Mouse (Mus musculus): ENCODE measurements around the gene Fbxl4. TPM values are rescaled to one million over a fixed set of nuclear protein-coding genes. Genes with fewer than 3 reads are reported as not detected.

Fbxl4 gene
- total RNA-seq, 2 experiments from 2014 or later = 13.2 to 13.7 TPM

GRCm38 (mm10) chr4:22476967-22477710 lies 119.8 kb downstream of the Fbxl4 start:
- peak; percentile 77 to 81 for DNase-seq (ENCODE audit: low spot score in 2 of 2)

DNA sequence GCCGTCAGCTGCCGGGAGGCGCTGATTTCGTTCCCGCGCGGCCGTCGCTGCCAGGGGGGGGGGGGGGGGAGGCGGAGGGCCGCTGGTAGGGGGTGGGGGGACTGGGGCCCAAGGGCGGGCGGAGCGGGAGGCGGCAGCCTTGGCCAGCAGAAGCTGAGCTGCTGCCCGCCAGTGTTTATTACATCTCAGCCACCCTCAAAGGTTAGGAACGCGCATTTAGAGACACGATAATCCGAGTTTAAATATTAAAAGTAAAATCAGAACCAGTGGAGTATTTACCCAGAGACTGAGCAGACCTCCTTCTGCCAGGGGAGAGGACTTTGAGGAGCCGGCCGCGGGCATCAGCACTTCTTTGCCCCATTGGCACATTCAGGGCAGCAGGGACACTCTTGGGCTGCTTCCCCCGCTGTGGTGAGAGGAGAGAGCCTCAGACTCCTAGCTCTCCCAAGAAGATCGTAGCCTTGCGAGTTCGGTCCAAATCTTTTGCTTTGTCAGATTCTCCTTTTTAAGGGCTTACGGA lies 120.4 kb downstream of the Fbxl4 start:
- peak; percentile 37 to 60 for DNase-seq (ENCODE audit: low spot score in 2 of 2)

- DNase-seq (ENCODE audit: low spot score in 2 of 2) = peak in 1 of 2 experiments; percentile 19
Observed at GRCm38 (mm10) chr4:22478488-22479367, 121.4 kb downstream of the Fbxl4 start.

- DNase-seq (ENCODE audit: low spot score in 2 of 2) = no peak
Observed at GRCm38 (mm10) chr4:22479368-22480090, 122.2 kb downstream of the Fbxl4 start.

DNA sequence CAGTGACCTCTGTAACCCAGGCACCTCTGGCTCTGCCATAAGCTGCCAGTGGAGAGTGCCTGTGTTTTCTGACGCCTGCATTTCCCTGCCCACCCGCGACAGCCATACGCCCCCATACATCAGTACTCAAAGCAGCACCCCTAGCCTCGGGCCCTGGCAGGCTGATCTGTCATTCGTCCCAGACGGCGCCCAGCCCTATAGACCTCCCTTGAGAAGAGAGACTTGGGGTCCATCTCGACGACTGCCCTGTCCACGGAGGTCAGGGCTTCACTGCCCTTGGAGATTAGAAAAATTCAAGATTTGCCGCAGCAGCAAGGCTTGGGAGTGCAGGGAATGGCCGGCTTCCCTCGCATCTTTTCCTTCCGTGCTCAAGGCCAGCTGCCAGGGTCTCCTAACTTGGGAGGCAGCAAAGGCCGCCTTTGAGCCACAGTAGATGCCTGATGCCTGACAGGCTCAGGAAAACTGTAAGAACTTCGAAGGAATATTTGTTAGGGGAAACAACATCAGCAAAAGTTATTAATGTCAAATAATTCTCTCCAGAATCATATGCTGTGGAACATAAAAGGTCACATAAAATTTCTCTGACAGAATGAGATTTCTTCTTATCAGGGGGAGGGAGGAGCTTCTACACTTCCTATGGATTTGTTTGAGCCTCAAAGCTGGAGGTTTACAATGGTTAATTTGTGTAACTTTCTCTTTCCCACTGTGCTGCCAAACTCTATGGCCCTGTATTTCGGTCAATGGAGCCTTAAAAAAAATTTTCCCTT lies 122.9 kb downstream of the Fbxl4 start:
- DNase-seq (ENCODE audit: low spot score in 2 of 2) = peak in 1 of 2 experiments; percentile 20

DNA sequence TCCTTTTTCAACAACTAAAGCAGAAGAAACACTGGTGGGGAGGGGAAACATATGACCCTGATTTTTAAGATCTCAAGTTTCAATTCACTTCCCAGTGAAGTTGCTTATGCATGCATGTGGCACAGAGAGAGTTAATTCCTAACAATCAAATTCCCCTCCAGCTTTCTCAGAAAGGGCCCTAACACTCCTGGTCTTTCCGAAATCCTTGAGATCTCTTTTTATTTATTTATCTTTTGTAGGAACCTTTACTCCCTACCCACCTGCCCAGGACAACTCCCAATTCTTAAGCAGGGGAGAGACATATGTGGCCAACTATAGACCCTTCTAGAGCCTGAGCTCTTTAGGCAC lies 123.5 kb downstream of the Fbxl4 start:
- DNase-seq (ENCODE audit: low spot score in 2 of 2) = no peak

DNA sequence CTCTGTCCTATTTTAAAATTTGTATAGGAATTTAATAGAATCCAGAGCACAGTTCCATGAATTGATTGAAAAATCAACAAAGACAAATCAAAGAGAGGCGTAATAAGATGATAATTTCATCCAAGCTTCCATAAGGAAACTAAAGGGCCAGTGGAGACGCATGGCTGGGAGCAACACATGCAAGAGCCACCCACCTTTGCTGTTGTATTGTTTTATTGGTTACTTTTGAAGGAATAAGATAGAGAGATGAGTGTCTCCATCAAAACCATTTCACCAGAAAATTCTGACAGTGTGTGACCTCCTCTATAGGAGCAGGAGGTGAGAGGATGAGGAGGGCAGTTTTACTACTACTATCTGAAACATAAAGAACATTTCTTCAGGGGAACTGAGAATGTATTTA lies 124.8 kb downstream of the Fbxl4 start:
- DNase-seq (ENCODE audit: low spot score in 2 of 2) = no peak

DNA sequence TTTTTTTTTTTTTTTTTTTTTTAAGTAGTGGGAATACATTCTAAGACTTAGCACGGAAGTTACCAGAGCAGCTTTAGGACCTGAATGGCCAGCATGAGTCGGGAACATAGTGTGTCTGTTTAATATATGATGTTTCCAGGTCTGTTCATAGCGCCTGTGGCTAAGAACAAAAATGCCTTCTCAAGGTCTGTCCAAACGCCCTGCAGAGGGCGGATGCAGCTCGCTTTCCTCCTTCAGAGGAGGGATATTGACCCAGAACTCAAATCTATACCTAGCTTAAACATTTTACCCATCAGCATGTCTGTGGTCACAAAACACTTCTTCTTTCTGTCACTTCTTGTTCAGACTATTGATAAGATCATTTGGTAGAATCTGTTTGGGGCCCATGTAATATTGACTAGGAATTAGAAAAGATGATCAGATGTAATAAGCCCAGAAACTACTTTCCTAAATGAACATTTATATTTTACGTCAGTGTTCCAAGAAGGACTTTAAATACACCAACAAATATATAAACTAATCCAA lies 125.5 kb downstream of the Fbxl4 start:
- no peak for DNase-seq (ENCODE audit: low spot score in 2 of 2)

- no peak for DNase-seq (ENCODE audit: low spot score in 2 of 2)
Observed at GRCm38 (mm10) chr4:22483548-22483947, 126.2 kb downstream of the Fbxl4 start.

Other genes starting within 250 kb of the Fbxl4 start
- 10 to 100 TPM; 10.7 TPM for gene Pou3f2, start 130.8 kb downstream of the Fbxl4 start, total RNA-seq (2021)